Mouse (Mus musculus): ENCODE results near the gene Kpna7.
"Not testable (repeated sequence)": the region's sequence is repeated elsewhere in the genome, so short reads cannot be mapped to it uniquely, and the experiment has no call there.

Gene Kpna7

DNA sequence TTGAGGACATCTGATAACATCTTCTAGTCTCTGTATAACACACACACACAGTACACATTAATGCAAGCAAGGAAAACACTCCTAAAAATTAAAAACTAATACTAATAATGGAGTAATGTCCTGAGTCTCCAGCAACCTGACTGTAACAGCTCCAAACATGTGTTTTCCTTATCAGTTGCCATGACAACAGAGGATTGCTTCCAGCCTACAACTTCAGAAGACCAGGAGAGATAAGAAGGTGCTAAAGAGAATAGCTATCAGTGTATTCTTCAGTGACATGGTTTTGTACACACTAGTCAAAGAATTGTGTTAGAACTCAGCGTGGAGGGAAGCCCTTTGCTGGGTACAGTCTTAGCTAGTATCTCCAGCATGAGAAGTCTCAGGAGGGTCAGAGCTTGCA is 63.1 kb downstream of the Kpna7 start:
- DNase-seq (ENCODE audit: low spot score in 2 of 2): not testable (repeated sequence)

DNA sequence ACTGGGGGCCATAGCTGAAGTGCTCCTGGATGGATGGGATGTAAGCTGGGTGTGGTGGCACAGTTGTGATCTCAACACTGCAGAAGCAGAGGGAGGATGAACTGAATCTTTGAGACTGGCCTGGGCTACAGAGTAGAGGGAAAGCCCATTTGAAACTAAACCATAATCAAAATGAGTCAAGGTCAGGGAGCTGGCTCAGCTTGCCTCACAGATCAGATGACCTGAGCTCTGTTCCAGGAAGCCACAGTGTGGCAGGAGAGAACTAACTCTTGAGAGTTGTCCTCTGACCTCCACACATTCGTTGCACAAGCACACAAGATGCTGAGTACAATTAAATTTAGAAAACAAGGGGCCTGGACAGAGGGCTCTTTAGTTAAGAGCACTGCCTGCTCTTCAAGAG is 63.6 kb downstream of the Kpna7 start:
- DNase-seq (ENCODE audit: low spot score in 2 of 2): not testable (repeated sequence)

DNA sequence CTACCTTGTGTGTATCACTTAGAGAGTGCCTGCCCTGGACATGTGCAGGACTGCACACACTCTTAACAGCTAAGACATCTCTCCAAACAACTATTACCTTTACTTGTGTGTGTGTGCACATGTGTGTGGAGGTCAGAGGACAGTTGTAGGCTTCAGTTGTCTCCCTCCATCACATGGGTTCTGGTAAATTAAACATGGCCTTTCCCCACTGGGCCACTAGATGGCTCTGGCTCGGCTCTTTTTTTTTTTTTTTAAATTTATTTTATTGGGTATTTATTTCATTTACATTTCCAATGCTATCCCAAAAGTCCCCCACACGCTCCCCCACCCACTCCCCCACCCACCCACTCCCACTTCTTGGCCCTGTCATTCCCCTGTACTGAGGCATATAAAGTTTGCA is 67.1 kb downstream of the Kpna7 start:
- DNase-seq (ENCODE audit: low spot score in 2 of 2): not testable (repeated sequence)

- DNase-seq (ENCODE audit: low spot score in 2 of 2): no peak
Measured at GRCm38 (mm10) chr5:145014278-145014677, 69.6 kb downstream of the Kpna7 start.

- no peak for DNase-seq (ENCODE audit: low spot score in 2 of 2)
Measured at GRCm38 (mm10) chr5:145008878-145009659, 74.8 kb downstream of the Kpna7 start.

GRCm38 (mm10) chr5:145005596-145005995 is 78.2 kb downstream of the Kpna7 start:
- DNase-seq (ENCODE audit: low spot score in 2 of 2): no peak

DNA sequence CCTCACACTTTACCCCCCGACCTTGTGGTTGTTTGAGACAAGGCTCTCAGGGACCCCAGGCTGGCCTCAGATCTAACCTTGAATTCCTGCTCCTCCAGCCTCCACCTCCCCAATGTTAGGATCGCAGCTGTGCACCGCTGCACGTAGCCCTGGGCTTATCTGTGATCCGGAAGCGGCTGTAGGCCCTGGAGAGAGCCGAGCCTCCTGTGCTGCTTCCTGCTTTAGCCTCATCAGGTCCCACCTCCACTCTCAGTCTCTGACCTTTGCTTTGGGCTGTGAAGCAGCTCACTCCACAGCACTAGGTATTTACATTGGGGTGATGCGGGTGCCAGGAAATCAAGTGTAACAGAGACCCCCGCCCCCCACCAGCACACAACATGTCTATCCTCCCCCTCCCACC is 79.3 kb downstream of the Kpna7 start:
- no peak for DNase-seq (ENCODE audit: low spot score in 2 of 2)

DNA sequence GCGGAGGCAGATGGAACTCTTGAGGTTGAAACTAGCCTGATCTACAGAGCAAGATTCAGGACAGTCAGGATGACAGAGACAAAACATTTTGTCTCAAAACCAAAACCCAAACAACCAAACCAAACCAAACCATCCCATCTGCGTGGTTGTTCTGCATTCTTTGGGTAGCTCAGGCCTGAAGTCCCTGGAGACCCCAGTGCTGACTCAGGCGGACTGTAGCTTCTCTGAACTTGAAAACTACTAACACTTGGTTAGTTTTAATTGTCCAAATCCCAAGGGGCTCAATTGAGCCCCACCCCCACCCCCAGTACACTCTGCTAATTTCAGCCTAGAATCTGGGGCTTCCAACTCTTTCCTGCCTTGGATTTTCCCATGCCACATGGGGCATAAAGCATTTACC is 80.5 kb downstream of the Kpna7 start:
- no peak for DNase-seq (ENCODE audit: low spot score in 2 of 2)

DNA sequence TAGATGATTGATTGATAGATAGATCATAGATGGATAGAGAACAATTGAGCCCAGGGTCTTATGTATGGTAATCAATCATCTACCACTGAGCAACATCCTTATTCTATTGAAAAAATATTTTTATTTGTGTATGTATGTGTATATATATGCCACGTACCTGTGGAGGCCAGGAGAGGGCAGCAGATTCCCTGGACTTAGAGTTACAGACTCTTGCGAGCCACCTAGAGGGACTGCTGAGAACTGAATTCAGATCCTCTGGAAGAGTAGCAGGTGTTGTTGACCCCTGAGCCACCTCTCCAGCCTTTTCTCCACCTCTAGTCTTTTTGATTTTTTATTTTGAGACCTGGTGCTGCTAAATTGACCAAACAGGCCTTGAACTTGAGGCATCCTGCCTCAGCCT is 85.3 kb downstream of the Kpna7 start:
- no peak for DNase-seq (ENCODE audit: low spot score in 2 of 2)

DNA sequence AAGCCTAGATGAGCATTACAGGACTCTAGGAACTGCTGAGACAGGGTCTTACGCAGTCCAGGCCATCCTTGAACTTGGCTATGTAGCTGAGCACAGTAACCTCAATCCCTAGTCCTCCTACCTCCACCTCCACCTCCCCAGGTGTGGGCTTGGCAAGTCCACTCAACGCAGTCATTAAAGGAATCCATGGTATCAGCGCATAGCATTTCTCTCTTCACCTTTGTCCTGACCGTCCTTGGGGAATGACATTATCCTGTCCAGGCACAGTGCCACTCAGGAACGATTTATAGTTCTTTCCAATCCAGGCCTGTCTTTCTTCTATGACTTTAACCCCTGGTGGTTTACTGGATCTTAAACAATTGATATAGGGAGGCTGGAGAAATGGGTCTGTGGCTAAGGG is 93.3 kb downstream of the Kpna7 start:
- DNase-seq (ENCODE audit: low spot score in 2 of 2): no peak

GRCm38 (mm10) chr5:144990051-144990450 is 93.8 kb downstream of the Kpna7 start:
- no peak for DNase-seq (ENCODE audit: low spot score in 2 of 2)

GRCm38 (mm10) chr5:144989061-144989405 is 94.8 kb downstream of the Kpna7 start:
- DNase-seq (ENCODE audit: low spot score in 2 of 2): no peak

DNA sequence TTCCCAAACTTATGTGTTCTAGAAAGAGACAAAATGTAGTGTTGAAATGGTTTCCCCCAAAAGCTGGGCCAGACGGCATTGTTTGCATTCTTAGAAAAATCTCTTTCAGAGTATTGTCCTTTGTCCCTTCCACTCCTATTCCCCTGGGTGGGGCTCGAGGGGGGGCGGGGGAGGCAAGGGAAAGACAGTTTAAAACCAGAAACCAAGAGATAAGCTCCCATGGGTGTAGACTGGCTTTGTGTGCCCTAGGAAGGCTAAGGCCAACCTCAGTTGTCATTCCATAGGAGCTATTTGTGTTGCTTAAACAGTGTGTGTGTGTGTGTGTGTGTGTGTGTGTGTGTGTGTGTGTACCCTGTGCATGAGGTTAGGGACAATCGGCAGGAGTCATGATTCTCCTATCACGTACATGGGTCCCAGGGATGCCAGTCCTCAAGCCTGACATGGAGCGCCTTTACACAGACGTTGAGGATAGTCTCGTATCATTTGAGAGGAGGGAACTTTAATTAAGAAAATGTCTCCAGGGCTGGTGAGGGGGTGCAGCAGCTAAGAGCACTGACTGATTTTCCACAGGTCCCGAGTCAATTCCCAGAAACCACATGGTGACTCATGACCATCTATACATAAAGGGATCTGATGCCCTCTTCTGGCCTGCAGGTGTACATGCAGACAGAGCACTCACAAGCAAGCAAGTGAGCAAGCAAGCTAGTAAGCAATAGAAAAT is 95.3 kb downstream of the Kpna7 start:
- peak in 1 of 2 experiments; percentile 26 for DNase-seq (ENCODE audit: low spot score in 2 of 2)

DNA sequence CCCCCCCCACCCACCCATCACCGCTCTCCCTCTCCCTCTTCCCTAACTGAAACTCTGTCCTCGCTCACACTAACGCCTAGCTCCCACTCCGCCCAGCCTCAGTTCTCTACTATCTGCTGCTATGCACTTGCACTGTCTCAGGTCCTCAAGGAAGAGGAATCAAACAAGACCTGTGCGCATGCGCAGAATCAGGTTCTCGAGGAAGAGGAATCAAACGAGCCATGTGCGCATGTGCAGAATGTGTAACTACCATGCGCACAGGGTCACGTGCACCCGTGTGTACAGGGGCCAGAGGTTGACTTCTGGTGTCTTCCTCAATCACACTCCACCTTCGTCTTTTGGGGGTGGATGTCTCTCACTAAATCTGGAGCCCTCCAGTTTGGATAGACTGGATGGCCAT is 96.3 kb downstream of the Kpna7 start:
- no peak for DNase-seq (ENCODE audit: low spot score in 2 of 2)

DNA sequence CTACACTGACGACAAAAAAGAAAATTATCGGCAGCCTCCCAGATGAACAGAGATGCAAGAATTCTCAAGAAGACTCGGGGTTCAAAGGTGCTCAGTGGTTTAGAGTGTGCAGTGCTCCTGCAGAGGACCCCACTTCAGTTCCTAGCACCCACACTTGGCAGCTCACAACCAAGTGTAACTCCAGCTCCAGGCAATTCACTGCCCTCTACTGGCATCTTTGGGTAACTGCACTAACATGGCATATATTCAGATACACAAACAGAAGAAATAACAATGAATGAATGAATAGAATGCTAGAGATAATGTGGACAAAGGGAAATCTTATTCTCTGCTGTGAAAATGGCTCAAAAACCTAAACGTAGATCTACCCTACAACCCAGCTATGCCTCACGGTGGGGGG is 99.0 kb downstream of the Kpna7 start:
- no peak for DNase-seq (ENCODE audit: low spot score in 2 of 2)

- DNase-seq (ENCODE audit: low spot score in 2 of 2): no peak
Measured at GRCm38 (mm10) chr5:144983227-144983626, 100.6 kb downstream of the Kpna7 start.

- DNase-seq (ENCODE audit: low spot score in 2 of 2): no peak
Measured at GRCm38 (mm10) chr5:144979110-144979509, 104.7 kb downstream of the Kpna7 start.

DNA sequence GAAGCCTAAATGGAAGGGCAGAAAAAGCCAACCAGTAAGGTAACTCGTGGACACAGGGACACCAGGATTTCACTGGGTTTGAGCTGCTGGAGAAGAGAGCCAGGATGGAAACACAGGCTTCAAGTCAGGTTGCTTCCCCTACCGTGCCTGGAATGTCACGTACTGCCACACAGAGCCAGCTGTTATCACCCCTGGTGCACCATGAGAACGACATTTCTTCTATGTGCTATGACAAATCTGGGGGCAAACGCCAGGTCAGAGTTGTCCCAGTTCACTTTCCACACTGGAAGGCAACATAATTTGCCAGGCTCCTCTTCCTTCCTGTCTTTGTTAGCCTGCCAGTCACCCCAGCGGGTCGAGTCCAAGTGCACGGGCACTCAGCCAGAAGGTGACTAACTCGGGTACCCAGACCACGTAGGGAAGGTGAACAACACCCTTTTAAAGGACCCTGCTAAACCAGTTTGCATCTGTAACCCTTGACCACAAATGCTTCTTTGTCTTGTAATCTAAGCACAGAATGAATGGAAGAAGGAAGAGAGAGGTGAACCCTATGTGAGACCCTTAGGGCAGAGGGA is 105.2 kb downstream of the Kpna7 start:
- no peak for DNase-seq (ENCODE audit: low spot score in 2 of 2)

DNA sequence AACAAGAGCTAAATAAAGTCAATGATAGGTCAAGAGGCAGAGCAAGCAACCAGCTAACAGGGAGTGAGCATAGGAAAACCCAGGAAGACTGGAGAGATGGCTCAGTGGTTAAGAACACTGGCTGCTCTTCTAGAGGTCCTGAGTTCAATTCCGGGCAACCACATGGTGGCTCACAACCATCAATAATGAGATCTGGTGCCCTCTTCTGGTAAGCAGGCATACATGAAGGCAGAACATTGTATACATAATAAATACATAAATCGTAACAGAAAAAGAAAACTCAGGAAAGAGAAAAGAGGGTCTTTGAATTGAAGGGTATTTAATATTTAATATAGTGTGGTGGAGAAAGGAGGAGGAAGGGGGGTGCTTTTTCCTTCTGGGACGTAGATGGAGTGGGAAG is 112.6 kb downstream of the Kpna7 start:
- no peak for DNase-seq (ENCODE audit: low spot score in 2 of 2)

DNA sequence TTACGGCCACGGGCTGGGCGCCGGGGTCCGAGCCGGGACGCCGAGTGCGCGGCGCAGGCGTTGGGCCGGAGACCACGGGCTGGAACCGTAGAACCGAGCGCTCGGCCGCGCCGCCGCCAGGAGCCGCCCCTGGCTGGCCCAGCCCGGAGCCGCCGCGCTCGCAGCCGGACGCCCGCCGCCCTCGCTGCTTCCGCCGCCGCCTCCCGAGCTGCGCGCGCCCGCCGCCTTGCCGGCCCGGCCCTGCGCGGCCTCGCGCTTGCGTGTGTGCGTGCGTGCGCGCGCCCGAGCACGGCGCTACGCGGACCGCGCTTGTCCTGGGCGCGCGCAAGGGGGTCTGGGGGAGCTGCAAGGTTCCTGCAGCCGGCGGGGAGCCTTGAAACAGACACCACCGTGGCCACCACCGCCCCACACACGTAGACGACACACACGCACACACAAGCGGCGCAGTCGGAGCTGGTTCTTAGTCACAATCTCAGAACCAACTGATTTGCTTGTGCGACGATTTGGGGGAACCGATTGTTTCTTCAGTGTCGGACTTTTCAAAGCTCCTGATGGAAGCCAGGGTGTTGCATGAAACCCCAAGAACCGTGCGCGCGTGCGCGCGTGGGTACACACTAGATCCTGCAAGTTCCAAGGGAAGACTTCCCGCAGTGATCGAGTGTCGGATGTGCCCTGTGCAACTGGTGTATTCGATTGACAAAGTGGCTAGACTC is 118.0 kb downstream of the Kpna7 start, which contains the start of gene Smurf1:
Smurf1 (minus strand) TSS at position 209 of the 713 bp plus-strand sequence.
- peak; percentile 69 to 88 for DNase-seq (ENCODE audit: low spot score in 2 of 2)

- DNase-seq (ENCODE audit: low spot score in 2 of 2): peak; percentile 71 to 84
Measured at GRCm38 (mm10) chr5:144964872-144965638, 118.8 kb downstream of the Kpna7 start.
